Mouse (Mus musculus) cerebellum, adult 11-12 months (tissue): ENCODE data around the gene Plxdc2.

ENCODE experiments used
- DNase-seq: peaks from one replicate; pipeline ENCODE4 v3.0.0; 2022

The Plxdc2 gene

GRCm38 (mm10) chr2:16439030-16439429 lies 82.9 kb downstream of the Plxdc2 start:
- peak; percentile 30 for DNase-seq

- DNase-seq = no peak
Observed at GRCm38 (mm10) chr2:16442643-16443042, 86.5 kb downstream of the Plxdc2 start.

- no peak for DNase-seq
Observed at GRCm38 (mm10) chr2:16447936-16448335, 91.8 kb downstream of the Plxdc2 start.

GRCm38 (mm10) chr2:16450838-16451665 lies 94.9 kb downstream of the Plxdc2 start:
- DNase-seq = no peak

- DNase-seq = no peak
Observed at GRCm38 (mm10) chr2:16451666-16452009, 95.5 kb downstream of the Plxdc2 start.

GRCm38 (mm10) chr2:16452080-16452479 lies 96.0 kb downstream of the Plxdc2 start:
- no peak for DNase-seq

GRCm38 (mm10) chr2:16456264-16456780 lies 100.2 kb downstream of the Plxdc2 start:
- DNase-seq = no peak

- DNase-seq = no peak
Observed at GRCm38 (mm10) chr2:16459490-16459889, 103.4 kb downstream of the Plxdc2 start.

- DNase-seq = no peak
Observed at GRCm38 (mm10) chr2:16470099-16470498, 114.0 kb downstream of the Plxdc2 start.

- peak; percentile 73 for DNase-seq
Observed at GRCm38 (mm10) chr2:16483943-16484342, 127.8 kb downstream of the Plxdc2 start.

GRCm38 (mm10) chr2:16485970-16486369 lies 129.9 kb downstream of the Plxdc2 start:
- no peak for DNase-seq

- DNase-seq = no peak
Observed at GRCm38 (mm10) chr2:16491242-16491641, 135.1 kb downstream of the Plxdc2 start.

- no peak for DNase-seq
Observed at GRCm38 (mm10) chr2:16502843-16503242, 146.7 kb downstream of the Plxdc2 start.

GRCm38 (mm10) chr2:16507540-16508230 lies 151.6 kb downstream of the Plxdc2 start:
- DNase-seq = no peak

- no peak for DNase-seq
Observed at GRCm38 (mm10) chr2:16518148-16518547, 162.0 kb downstream of the Plxdc2 start.

- DNase-seq = no peak
Observed at GRCm38 (mm10) chr2:16523427-16523826, 167.3 kb downstream of the Plxdc2 start.

- DNase-seq = no peak
Observed at GRCm38 (mm10) chr2:16532244-16532643, 176.1 kb downstream of the Plxdc2 start.

GRCm38 (mm10) chr2:16534566-16534965 lies 178.5 kb downstream of the Plxdc2 start:
- no peak for DNase-seq

GRCm38 (mm10) chr2:16541226-16541625 lies 185.1 kb downstream of the Plxdc2 start:
- peak; percentile 21 for DNase-seq

- no peak for DNase-seq
Observed at GRCm38 (mm10) chr2:16545207-16545606, 189.1 kb downstream of the Plxdc2 start.

- no peak for DNase-seq
Observed at GRCm38 (mm10) chr2:16559287-16559686, 203.2 kb downstream of the Plxdc2 start.

GRCm38 (mm10) chr2:16568263-16568662 lies 212.2 kb downstream of the Plxdc2 start:
- no peak for DNase-seq

- no peak for DNase-seq
Observed at GRCm38 (mm10) chr2:16571169-16571751, 215.2 kb downstream of the Plxdc2 start.

- DNase-seq = no peak
Observed at GRCm38 (mm10) chr2:16576566-16576965, 220.5 kb downstream of the Plxdc2 start.
